Mouse (Mus musculus): ENCODE measurements around the gene Pam.

GRCm38 (mm10) chr1:97769904-97770753 is 325.3 kb downstream of the Pam start, which contains the start of the genes Gin1 and Ppip5k2:
- TF ChIP-seq NELFE (IDR thresholded peaks at IDR 0.05; ENCODE audit: low read depth, low read length) (peak; percentile 90), MAFK (IDR thresholded peaks at IDR 0.05; ENCODE audit: borderline replicate concordance, low read depth, low read length) (no peak), TBP (IDR thresholded peaks at IDR 0.05; ENCODE audit: low read depth, low read length) (peak; percentile 94), CTCF (IDR thresholded peaks at IDR 0.05 in 2 of 3, conservative IDR thresholded peaks at IDR 0.05 in 1 of 3; ENCODE audit: control insufficient read depth in 1 of 3, insufficient read depth in 1 of 3, low read depth in 2 of 3, low read length in 3 of 3, poor library complexity in 1 of 3, severe bottlenecking in 1 of 3) (peak in 2 of 3 experiments; percentile 45 to 63; a peak in 4 of 6 replicates), ELF1 (IDR thresholded peaks at IDR 0.05; ENCODE audit: low read depth, low read length) (peak; percentile 92), EP300 (IDR thresholded peaks at IDR 0.05; ENCODE audit: low read depth in 1 of 2, low read length in 2 of 2) (no peak; a peak in 1 of 4 replicates), HCFC1 (IDR thresholded peaks at IDR 0.05; ENCODE audit: low read depth, low read length) (peak; percentile 97), POLR2A (IDR thresholded peaks at IDR 0.05; ENCODE audit: control insufficient read depth in 1 of 2, insufficient read depth in 1 of 2, low read depth in 1 of 2, low read length in 2 of 2, poor library complexity in 1 of 2) (peak; percentile 83 to 88)
